Mouse (Mus musculus): Measurements from ENCODE around the gene D8Ertd738e.
A peak's percentile ranks its signal among the peaks of the same experiment; 100 is the strongest.

Gene D8Ertd738e

GRCm38 (mm10) chr8:84202938-84203917 lies 46.3 kb downstream of the D8Ertd738e start:
- DNase-seq (ENCODE audit: low read depth, low spot score) = peak; percentile 83

DNA sequence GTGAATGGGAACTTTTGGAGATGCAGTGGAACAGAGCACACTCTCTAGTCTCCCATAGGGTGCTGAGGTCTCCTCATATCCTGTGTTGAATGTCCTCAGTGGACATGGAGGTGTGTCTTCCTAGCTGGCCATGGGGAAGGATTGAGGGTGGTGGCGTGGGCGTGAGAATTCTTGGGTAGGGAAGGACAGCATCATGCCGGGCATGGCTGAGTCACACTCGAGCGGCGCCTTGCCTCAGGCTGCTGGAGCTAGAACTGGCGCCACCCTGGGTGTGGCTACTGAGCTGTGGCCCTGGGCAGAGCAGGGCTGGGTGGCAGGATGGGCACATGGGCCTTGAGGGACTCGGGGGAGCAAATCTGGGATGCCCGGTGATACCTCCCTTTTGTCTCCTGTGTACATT lies 47.1 kb downstream of the D8Ertd738e start:
- DNase-seq (ENCODE audit: low read depth, low spot score) = peak; percentile 70

- peak; percentile 54 for DNase-seq (ENCODE audit: low read depth, low spot score)
Measured at GRCm38 (mm10) chr8:84201545-84202245, 47.8 kb downstream of the D8Ertd738e start.

DNA sequence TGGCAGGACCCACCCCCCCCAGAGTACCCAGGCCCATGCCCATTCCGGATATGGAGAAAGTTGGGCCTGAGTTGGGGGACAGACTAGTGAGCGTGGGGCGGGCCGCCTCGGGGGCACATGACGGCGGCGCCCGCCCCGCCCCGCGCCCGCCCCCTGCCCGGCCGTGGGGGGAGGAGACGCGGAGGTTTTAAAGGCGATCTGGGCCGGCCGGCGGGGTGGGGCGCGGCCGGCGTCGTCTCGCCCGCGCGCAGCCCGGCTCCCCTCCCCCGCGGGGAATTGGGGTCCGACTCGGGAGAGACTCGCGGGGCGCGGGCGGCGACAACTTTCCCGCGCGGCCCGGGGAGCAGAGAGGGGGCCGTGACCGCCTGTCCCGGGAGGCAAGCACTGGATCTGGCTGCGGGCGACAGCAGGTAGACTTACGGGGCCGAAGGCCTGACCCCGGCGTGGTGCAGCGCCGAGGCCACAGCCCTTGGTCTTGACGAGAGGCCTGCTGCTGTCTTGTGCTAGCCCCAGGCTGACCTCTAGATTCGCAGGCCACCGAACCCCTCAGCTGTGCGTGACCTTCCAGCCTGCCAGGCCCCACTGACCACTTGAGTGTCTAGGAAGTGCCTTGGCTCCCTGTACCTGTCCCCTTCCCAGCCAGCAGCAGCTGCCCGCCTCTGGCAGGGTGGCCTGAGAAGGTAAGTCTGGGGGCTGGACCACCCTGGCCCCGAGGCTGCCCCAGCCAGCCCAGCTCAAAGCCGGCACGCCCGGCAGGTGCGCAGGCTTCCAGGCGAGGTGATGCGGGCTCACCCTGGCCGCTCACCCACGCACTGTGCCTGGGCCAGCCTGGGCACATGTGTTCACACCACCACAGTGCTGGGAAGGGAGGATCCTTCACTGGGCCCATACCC lies 48.6 kb downstream of the D8Ertd738e start:
- no peak for DNase-seq (ENCODE audit: low read depth, low spot score)

DNA sequence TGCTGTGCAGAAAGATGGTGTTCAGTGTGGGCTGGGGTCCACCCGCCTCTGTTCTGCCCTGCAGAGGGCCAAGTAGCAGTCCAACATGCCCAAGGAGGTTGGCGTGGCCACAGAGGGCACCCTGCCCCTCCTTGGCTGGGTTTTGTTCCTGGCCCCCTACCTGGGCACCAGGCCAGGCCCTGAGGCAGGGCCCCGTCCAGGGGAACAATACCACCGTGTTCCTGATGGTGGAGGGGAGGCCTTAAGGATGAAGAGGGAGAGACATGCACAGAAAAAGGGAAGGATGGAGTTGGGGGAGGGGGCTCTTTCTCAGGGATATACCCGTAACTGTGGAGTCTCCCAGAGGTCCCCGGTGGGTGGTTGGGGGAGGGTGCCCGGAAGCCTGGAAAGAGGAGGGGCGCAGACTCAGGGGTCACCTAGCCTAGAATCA lies 49.4 kb downstream of the D8Ertd738e start:
- DNase-seq (ENCODE audit: low read depth, low spot score) = no peak

- no peak for DNase-seq (ENCODE audit: low read depth, low spot score)
Measured at GRCm38 (mm10) chr8:84199348-84200125, 50.0 kb downstream of the D8Ertd738e start.

- no peak for DNase-seq (ENCODE audit: low read depth, low spot score)
Measured at GRCm38 (mm10) chr8:84198871-84199270, 50.6 kb downstream of the D8Ertd738e start.

- peak; percentile 85 for DNase-seq (ENCODE audit: low read depth, low spot score)
Measured at GRCm38 (mm10) chr8:84197922-84198774, 51.4 kb downstream of the D8Ertd738e start.

DNA sequence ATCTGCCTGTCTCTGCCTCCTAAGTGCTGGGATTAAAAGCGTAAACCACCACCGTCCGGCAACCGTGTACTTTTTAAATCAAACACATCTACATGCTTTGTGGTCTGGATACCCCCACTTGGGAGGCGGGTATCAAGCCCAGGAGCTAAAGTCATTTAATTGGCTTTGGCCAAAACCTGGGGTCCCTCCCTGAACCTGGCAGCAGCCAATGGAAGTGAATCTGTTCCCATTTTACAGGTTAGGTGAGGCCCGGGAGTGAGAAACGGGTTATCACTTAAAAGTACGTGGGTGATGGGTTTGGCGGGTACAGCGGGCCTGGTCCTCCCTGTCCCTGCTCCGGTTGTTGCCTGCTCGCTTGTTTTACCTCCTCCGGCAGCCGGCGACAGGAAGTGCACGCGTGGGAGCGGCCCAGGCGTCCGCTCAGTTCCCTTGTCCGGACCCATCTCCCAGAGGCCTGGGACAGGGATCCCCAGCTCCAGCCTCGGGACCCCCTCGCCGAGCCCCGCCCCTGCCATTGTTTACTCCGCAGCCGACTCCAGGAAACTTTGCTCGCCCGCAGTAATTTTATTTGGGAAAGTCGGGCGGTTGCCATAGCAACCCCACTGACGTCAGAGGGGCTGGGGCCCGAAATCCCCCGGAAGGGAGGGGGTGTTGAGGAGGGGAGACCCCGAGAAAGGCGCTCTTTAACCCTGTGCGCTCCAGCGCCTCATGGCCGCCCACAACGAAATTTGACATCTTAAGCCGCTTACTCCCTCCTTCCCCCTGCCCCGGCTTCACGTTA lies 52.2 kb downstream of the D8Ertd738e start:
- DNase-seq (ENCODE audit: low read depth, low spot score) = peak; percentile 70

Measured in brain, adult 2 months (tissue).